Mouse (Mus musculus): ENCODE measurements around the gene Mbd6.

- TF ChIP-seq POLR2A (IDR thresholded peaks at IDR 0.05; ENCODE audit: borderline replicate concordance, extremely low read depth, insufficient read depth, insufficient read length, poor library complexity, severe bottlenecking) (no peak), CTCF (IDR thresholded peaks at IDR 0.05; ENCODE audit: borderline replicate concordance, extremely low read depth, insufficient read depth, insufficient read length) (no peak)
Observed at GRCm38 (mm10) chr10:127284724-127285500, 3.9 kb downstream of the Mbd6 start.
